Mouse (Mus musculus) ovary, postnatal 36 days (tissue): ENCODE measurements around the gene Zic2.

Experiments
- DNase-seq: peaks from one replicate; pipeline ENCODE4 v3.0.0; 2022; ENCODE audit warnings: low spot score, mixed read lengths

Gene Zic2

GRCm38 (mm10) chr14:122476822-122477215, 1.6 kb downstream of the Zic2 start:
- no peak for DNase-seq

- no peak for DNase-seq
Measured at GRCm38 (mm10) chr14:122477261-122477671, 2.0 kb downstream of the Zic2 start.

- DNase-seq: no peak
Measured at GRCm38 (mm10) chr14:122477971-122478573, 2.8 kb downstream of the Zic2 start.

- DNase-seq: no peak
Measured at GRCm38 (mm10) chr14:122478574-122479011, 3.4 kb downstream of the Zic2 start.

GRCm38 (mm10) chr14:122479461-122480109, 4.3 kb downstream of the Zic2 start:
- no peak for DNase-seq

- DNase-seq: no peak
Measured at GRCm38 (mm10) chr14:122480355-122480754, 5.1 kb downstream of the Zic2 start.

- DNase-seq: no peak
Measured at GRCm38 (mm10) chr14:122481181-122481580, 5.9 kb downstream of the Zic2 start.

GRCm38 (mm10) chr14:122482081-122483023, 7.1 kb downstream of the Zic2 start:
- no peak for DNase-seq

GRCm38 (mm10) chr14:122483024-122483385, 7.8 kb downstream of the Zic2 start:
- no peak for DNase-seq

- no peak for DNase-seq
Measured at GRCm38 (mm10) chr14:122483556-122484421, 8.6 kb downstream of the Zic2 start.

GRCm38 (mm10) chr14:122484458-122484843, 9.2 kb downstream of the Zic2 start:
- no peak for DNase-seq

GRCm38 (mm10) chr14:122484844-122485551, 9.8 kb downstream of the Zic2 start:
- no peak for DNase-seq

GRCm38 (mm10) chr14:122485635-122486181, 10.5 kb downstream of the Zic2 start:
- DNase-seq: no peak

GRCm38 (mm10) chr14:122486611-122487010, 11.4 kb downstream of the Zic2 start:
- no peak for DNase-seq

- no peak for DNase-seq
Measured at GRCm38 (mm10) chr14:122487366-122487765, 12.1 kb downstream of the Zic2 start.

- DNase-seq: no peak
Measured at GRCm38 (mm10) chr14:122489041-122489440, 13.8 kb downstream of the Zic2 start.

- DNase-seq: no peak
Measured at GRCm38 (mm10) chr14:122489686-122490414, 14.6 kb downstream of the Zic2 start.

- no peak for DNase-seq
Measured at GRCm38 (mm10) chr14:122490441-122491328, 15.4 kb downstream of the Zic2 start, which contains the start of gene Gm10837. Gene Gm10837, plus strand, starts transcription at chr14:122490586.

- DNase-seq: no peak
Measured at GRCm38 (mm10) chr14:122491521-122491920, 16.3 kb downstream of the Zic2 start.
